Mouse (Mus musculus) embryonic fibroblast, embryonic 13.5 days (primary cell): ENCODE data around the gene Gm9817. TPM values are rescaled to one million over a fixed set of nuclear protein-coding genes. Genes with fewer than 3 reads are reported as not detected.

Experiments
- H3K27ac ChIP-seq: 2 replicates; pipeline ENCODE4 v1.5.1; 2012; ENCODE audit warnings: low read length, control low read depth, inconsistent platforms; ENCODE audit not compliant: insufficient read depth
- H3K4me1 ChIP-seq: 2 replicates; pipeline ENCODE4 v1.6.1; 2011; ENCODE audit warnings: low read length; ENCODE audit not compliant: control insufficient read depth, insufficient read depth
- H3K4me3 ChIP-seq: 2 replicates; pipeline ENCODE4 v1.5.1; 2011; ENCODE audit warnings: mild to moderate bottlenecking, control low read depth, low read length; ENCODE audit not compliant: insufficient read depth
- CTCF ChIP-seq: IDR thresholded peaks from 2 replicates; pipeline ENCODE4 v1.5.1; 2011; ENCODE audit warnings: mild to moderate bottlenecking, control low read depth, low read length, moderate library complexity, borderline replicate concordance; ENCODE audit not compliant: insufficient read depth
- POLR2A ChIP-seq: IDR thresholded peaks from 2 replicates; pipeline ENCODE4 v1.6.1; 2011; ENCODE audit warnings: low read depth, mild to moderate bottlenecking, control low read depth, low read length, moderate library complexity
- polyA plus RNA-seq: library from polyadenylated mRNA; stranded (reverse); fragments of >200 nt; gene quantifications from 2 replicates; pipeline ENCODE4 v1.2.4, GENCODE M21; 2011; ENCODE audit warnings: low read depth; ENCODE audit not compliant: missing spikeins, insufficient read length

The Gm9817 gene
- polyA plus RNA-seq, 1 experiment, result not detected

- H3K4me3 ChIP-seq, result no peak overlapping the region
- TF ChIP-seq POLR2A (no peak), CTCF (no peak)
- no peak overlapping the region for H3K27ac ChIP-seq
- no peaks in the 10 kb centered on the region for H3K4me1 ChIP-seq
Measured at GRCm38 (mm10) chr13:45080771-45081170, 2.3 kb downstream of the Gm9817 start.

GRCm38 (mm10) chr13:45083696-45084095 lies 5.2 kb downstream of the Gm9817 start:
- TF ChIP-seq CTCF, result no peak
- TF ChIP-seq POLR2A, result no peak
- Histone ChIP-seq H3K4me3 (no peak overlapping the region), H3K27ac (no peak overlapping the region), H3K4me1 (no peaks in the 10 kb centered on the region)

- Histone ChIP-seq H3K4me3 (no peak overlapping the region), H3K4me1 (no peaks in the 10 kb centered on the region), H3K27ac (no peak overlapping the region)
- TF ChIP-seq POLR2A (no peak), CTCF (no peak)
Measured at GRCm38 (mm10) chr13:45088796-45089221, 10.3 kb downstream of the Gm9817 start.

DNA sequence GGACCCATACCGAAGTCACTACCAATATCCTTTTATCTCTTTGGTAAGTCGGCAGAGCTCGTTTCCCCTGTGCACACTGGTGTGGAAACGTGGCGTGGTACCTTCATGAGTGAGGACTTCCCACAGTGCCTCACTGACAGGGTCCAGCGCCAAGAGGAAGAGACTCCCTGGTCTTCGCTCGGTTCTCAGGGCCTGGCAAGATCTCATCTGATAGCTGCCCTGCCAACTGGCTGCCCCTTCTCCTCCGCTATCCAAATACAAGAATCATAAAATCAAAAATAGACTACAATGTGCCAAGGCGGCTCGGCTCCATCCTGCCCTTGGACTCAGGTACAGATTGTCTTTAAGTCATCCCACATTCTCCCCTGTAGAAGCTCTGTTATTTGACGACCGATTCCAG lies 11.4 kb downstream of the Gm9817 start:
- TF ChIP-seq CTCF (no peak), POLR2A (no peak)
- Histone ChIP-seq H3K4me3 (no peak overlapping the region), H3K4me1 (no peaks in the 10 kb centered on the region), H3K27ac (no peak overlapping the region)

- no peak overlapping the region for H3K4me3 ChIP-seq
- TF ChIP-seq CTCF, result no peak
- no peak for TF ChIP-seq POLR2A
- no peaks in the 10 kb centered on the region for H3K4me1 ChIP-seq
- H3K27ac ChIP-seq, result no peak overlapping the region
Measured at GRCm38 (mm10) chr13:45092816-45093215, 14.3 kb downstream of the Gm9817 start.

DNA sequence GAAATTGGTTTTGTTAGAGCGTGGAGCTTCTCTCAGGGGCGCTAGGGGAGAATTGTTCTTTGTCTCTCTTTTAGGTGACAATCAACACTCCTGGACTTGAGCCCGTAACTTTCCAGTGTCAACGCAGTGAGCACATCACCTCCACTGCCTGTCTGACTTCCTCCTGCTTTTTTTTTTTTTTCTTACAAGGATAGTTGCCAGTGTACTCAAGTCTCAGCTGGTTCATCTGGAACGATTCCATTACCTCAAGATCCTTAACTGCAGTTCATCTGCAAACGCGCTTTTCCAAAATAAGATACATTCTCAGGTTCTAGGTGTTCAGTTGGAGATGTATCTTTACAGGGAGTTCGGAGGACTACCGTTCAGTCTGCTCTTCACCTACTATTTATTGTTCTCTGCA lies 16.5 kb downstream of the Gm9817 start:
- no peaks in the 10 kb centered on the region for H3K4me1 ChIP-seq
- H3K4me3 ChIP-seq, result no peak overlapping the region
- no peak for TF ChIP-seq POLR2A
- TF ChIP-seq CTCF, result no peak
- H3K27ac ChIP-seq, result no peak overlapping the region

DNA sequence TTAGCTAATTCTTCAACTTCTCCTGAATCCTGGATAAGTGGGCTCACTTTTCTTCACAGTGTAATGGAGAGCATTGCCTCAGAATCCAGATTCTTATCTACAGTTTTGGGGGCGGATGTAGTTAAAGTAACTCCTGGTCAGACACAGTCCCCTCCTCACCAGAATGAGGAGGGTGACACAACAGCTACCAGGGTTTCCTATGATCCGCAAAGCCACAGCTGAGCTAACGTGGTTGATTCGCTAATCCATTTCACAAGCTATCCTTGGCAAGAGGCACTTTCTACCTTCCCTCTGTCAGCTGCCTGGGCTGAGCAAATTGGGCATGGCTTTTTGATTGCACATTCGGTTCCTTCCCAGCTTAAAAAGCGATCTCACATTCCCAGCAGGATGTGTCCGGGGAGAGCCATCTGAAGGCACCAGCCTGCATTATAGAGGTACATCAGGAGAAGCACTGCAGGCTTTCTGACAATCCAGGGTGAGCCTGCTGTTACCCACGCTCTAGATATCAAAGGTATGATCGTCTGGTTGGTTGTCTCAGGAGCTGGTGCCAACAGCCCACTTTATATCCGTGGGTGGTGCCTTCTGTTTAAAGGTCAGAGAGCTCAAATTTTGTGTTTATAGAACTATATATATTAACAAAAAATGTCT lies 21.2 kb downstream of the Gm9817 start:
- Histone ChIP-seq H3K4me3 (no peak overlapping the region), H3K4me1 (no peaks in the 10 kb centered on the region), H3K27ac (no peak overlapping the region)
- TF ChIP-seq CTCF (no peak), POLR2A (no peak)

DNA sequence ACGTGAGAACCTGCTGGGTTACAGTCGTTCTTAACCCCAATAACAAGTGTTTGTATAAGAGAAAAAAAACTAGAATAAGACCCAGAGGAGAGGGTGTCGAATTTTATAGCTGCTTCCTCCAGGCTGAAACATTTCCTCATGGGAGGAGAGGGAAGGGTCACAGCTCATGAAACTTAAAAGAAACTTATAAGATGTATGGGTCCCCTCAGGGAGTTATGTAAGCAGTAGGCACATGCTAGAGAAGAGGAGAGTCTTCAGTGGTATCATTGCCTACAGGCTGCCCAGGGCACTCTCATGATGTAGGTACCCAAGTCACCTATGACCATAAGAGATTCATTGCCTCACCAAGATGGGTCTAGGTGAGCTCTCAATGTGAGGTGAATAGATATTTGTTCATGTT lies 28.0 kb downstream of the Gm9817 start:
- H3K4me1 ChIP-seq, result no peaks in the 10 kb centered on the region
- H3K4me3 ChIP-seq, result no peak overlapping the region
- no peak overlapping the region for H3K27ac ChIP-seq
- no peak for TF ChIP-seq POLR2A
- no peak for TF ChIP-seq CTCF

DNA sequence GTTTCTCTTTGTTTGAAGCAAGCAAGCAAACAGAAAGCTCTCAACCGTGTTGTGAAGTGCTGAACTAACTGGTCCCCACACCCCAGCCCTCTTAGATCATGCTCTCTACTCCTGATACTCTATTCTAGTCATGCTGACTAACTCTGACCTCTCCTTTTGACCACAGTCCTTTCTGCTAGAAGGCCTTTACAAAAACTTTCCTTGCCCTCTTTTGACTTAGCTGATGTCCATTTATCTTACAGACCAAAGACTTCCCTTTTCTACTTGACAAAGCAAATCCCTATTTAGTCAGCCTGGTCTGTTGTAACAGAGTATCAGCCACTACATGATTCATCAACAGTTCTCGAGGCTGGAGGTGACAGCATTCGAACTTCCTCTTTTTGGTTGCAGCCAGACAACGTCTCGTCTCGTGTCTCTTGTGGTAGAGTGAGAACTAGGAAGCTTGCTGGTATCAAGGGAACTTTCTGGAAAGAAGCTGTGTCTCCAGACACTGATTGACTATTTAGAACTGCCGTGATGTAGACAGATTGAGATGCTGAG lies 30.4 kb downstream of the Gm9817 start:
- H3K4me1 ChIP-seq, result no peaks in the 10 kb centered on the region
- TF ChIP-seq POLR2A, result no peak
- no peak for TF ChIP-seq CTCF
- no peak overlapping the region for H3K4me3 ChIP-seq
- no peak overlapping the region for H3K27ac ChIP-seq

DNA sequence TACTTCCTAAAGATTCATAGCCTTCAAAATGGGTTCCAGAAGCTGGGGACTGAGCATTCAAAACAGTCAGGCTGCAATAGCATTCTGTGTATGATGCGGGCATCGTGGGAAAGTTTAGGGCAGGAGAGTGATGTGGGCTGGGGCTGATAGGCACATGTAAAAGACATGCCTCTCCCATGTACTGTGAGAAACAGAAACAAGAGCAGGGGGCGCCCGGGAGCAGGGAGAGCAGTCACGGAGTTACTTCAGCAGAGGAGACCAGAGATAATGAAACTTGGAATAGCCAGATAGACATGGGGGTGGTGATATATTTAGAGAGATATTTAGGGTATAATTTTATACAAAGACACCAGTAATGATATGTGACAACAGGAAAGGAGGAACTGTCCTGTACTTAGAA lies 39.9 kb downstream of the Gm9817 start:
- no peak overlapping the region for H3K4me3 ChIP-seq
- TF ChIP-seq CTCF (no peak), POLR2A (no peak)
- H3K27ac ChIP-seq, result no peak overlapping the region
- no peaks in the 10 kb centered on the region for H3K4me1 ChIP-seq

- Histone ChIP-seq H3K4me3 (no peak overlapping the region), H3K4me1 (no peaks in the 10 kb centered on the region), H3K27ac (no peak overlapping the region)
- no peak for TF ChIP-seq CTCF
- no peak for TF ChIP-seq POLR2A
Measured at GRCm38 (mm10) chr13:45118822-45119221, 40.3 kb downstream of the Gm9817 start.

Other genes with a start within 250 kb of the Gm9817 start
- gene Dtnbp1, start 76.5 kb upstream of the Gm9817 start, polyA plus RNA-seq, result 56.6 and 58.1 TPM in 2 replicates